Mouse (Mus musculus): ENCODE results near the gene Gamt.
"Not testable (repeated sequence)": the region's sequence is repeated elsewhere in the genome, so short reads cannot be mapped to it uniquely, and the experiment has no call there.

Gamt gene

GRCm38 (mm10) chr10:80258752-80259462, 1.9 kb downstream of the Gamt start:
- no peak for DNase-seq (ENCODE audit: extremely low read depth, low read depth)

- DNase-seq (ENCODE audit: extremely low read depth, low read depth), result no peak
These were observed 2.9 kb downstream of the Gamt start for GRCm38 (mm10) chr10:80257936-80258335.

- DNase-seq (ENCODE audit: extremely low read depth, low read depth), result no peak
These were observed 4.8 kb downstream of the Gamt start for GRCm38 (mm10) chr10:80255881-80256535.

GRCm38 (mm10) chr10:80254331-80255297, 6.2 kb downstream of the Gamt start:
- no peak for DNase-seq (ENCODE audit: extremely low read depth, low read depth)

GRCm38 (mm10) chr10:80253551-80253950, 7.3 kb downstream of the Gamt start:
- no peak for DNase-seq (ENCODE audit: extremely low read depth, low read depth)

- DNase-seq (ENCODE audit: extremely low read depth, low read depth), result no peak
These were observed 8.1 kb downstream of the Gamt start for GRCm38 (mm10) chr10:80252493-80253274.

GRCm38 (mm10) chr10:80252011-80252410, 8.8 kb downstream of the Gamt start:
- no peak for DNase-seq (ENCODE audit: extremely low read depth, low read depth)

- no peak for DNase-seq (ENCODE audit: extremely low read depth, low read depth)
These were observed 10.2 kb downstream of the Gamt start for GRCm38 (mm10) chr10:80250573-80250972.

- DNase-seq (ENCODE audit: extremely low read depth, low read depth), result no peak
These were observed 10.8 kb downstream of the Gamt start for GRCm38 (mm10) chr10:80250059-80250458.

GRCm38 (mm10) chr10:80248971-80249640, 11.7 kb downstream of the Gamt start, which contains the start of gene Ndufs7:
Ndufs7 (plus strand) TSS chr10:80249121.
- DNase-seq (ENCODE audit: extremely low read depth, low read depth), result peak; percentile 82

GRCm38 (mm10) chr10:80248437-80248836, 12.4 kb downstream of the Gamt start:
- not testable (repeated sequence) for DNase-seq (ENCODE audit: extremely low read depth, low read depth)

GRCm38 (mm10) chr10:80247849-80248248, 13.0 kb downstream of the Gamt start:
- DNase-seq (ENCODE audit: extremely low read depth, low read depth), result no peak

GRCm38 (mm10) chr10:80245600-80245999, 15.2 kb downstream of the Gamt start:
- DNase-seq (ENCODE audit: extremely low read depth, low read depth), result peak; percentile 78

- no peak for DNase-seq (ENCODE audit: extremely low read depth, low read depth)
These were observed 15.9 kb downstream of the Gamt start for GRCm38 (mm10) chr10:80244791-80245399.

GRCm38 (mm10) chr10:80242607-80243006, 18.2 kb downstream of the Gamt start:
- no peak for DNase-seq (ENCODE audit: extremely low read depth, low read depth)

- no peak for DNase-seq (ENCODE audit: extremely low read depth, low read depth)
These were observed 18.7 kb downstream of the Gamt start for GRCm38 (mm10) chr10:80242088-80242487.

- DNase-seq (ENCODE audit: extremely low read depth, low read depth), result no peak
These were observed 21.0 kb downstream of the Gamt start for GRCm38 (mm10) chr10:80239791-80240190.

GRCm38 (mm10) chr10:80238306-80238705, 22.5 kb downstream of the Gamt start:
- DNase-seq (ENCODE audit: extremely low read depth, low read depth), result no peak

GRCm38 (mm10) chr10:80237020-80237419, 23.8 kb downstream of the Gamt start:
- DNase-seq (ENCODE audit: extremely low read depth, low read depth), result no peak
